Mouse (Mus musculus): ENCODE measurements around the gene Tns2. TPM values are rescaled to one million over a fixed set of nuclear protein-coding genes. Genes with fewer than 3 reads are reported as not detected.

Gene Tns2
- total RNA-seq, 2 experiments from 2014 or later = 119 to 121 TPM

DNA sequence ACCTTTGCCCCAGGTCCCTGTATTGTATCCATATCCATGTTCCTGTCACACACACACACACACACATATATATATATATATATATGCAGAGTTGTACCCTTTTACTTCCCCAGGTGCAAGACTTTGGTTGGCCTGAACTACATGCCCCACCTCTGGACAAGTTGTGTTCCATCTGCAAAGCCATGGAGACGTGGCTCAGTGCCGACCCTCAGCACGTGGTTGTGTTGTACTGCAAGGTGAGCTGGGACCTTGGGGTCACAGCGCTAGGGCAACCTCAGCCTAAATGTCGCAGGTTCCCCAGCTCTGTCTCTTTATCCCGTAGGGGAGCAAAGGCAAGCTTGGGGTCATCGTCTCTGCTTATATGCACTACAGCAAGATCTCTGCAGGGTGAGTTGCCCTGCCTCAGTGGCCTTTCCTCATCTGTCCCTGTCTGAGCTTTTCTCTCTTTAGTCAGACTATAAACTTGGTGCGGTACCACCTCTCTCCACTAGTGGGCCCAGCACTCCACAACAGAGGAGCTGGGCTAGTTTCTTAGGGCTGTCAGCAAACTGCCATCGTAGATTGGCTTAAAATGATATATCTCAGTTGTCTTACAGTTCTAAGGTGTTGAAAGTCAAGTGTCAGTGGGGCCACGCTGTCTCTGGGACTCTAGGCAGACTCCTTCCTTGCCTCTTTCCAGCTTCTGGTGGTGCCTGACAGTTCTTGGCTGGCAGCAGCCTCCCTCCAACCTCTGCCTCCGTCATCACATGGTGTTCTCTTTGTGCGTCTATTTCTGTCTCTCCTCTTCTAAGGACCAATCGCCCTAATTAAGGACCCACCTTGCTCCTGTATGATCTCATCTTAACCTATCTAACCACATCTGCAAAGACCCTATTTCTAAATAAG lies 7.7 kb downstream of the Tns2 start:
- intact Hi-C loops (cut with DNase I) = loop anchor here (5.0 kb wide), 1 partner anchor 39 kb away; no protein-coding TSS in a partner anchor
- peak; percentile 60 to 78 for DNase-seq

- intact Hi-C loops (cut with DNase I) = loop anchor here (5.0 kb wide), 1 partner anchor 38 kb away; no protein-coding TSS in a partner anchor
- DNase-seq = peak; percentile 80 to 86
These were observed 8.7 kb downstream of the Tns2 start for GRCm38 (mm10) chr15:102108651-102109525.

DNA sequence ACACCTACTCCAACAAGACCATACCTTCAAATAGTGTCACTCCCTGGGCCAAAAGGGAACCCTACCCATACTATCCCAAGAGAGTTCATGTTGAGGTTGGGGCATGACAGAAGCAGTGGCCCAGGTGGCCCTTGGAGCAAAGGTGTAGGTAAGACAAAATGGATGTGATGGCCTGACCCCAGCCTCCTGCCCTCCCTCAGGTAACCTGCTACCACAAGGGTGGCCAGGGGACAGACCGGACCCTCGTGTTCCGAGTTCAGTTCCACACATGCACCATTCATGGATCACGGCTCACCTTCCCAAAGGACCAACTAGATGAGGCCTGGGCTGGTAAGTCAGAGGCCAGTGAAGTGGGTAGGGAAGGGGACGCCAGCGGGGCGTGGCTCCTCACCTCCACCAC lies 10.1 kb downstream of the Tns2 start:
- intact Hi-C loops (cut with DNase I) = no loop called here
- DNase-seq = no peak

GRCm38 (mm10) chr15:102110701-102111494 lies 10.7 kb downstream of the Tns2 start:
- DNase-seq = no peak
- intact Hi-C loops (cut with DNase I) = no loop called here

- no peak for DNase-seq
- intact Hi-C loops (cut with DNase I) = no loop called here
These were observed 11.2 kb downstream of the Tns2 start for GRCm38 (mm10) chr15:102111495-102111829.

GRCm38 (mm10) chr15:102112181-102112580 lies 12.0 kb downstream of the Tns2 start:
- no peak for DNase-seq
- intact Hi-C loops (cut with DNase I) = no loop called here

DNA sequence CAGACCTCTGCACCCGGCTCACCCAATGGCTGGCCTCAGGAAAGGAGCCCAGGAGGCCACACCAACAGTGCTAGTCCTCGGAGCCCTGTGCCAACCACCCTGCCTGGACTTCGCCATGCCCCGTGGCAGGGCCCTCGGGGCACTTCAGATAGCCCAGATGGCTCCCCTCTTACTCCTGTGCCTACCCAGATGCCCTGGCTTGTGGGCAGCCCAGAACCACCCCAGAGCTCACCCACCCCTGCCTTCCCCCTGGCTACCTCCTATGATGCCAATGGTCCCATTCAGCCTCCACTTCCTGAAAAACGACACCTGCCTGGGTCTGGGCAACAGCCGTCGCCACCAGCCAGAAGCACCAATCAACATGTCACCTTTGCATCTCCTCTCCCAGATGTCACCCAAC lies 12.6 kb downstream of the Tns2 start:
- DNase-seq = no peak
- intact Hi-C loops (cut with DNase I) = no loop called here

DNA sequence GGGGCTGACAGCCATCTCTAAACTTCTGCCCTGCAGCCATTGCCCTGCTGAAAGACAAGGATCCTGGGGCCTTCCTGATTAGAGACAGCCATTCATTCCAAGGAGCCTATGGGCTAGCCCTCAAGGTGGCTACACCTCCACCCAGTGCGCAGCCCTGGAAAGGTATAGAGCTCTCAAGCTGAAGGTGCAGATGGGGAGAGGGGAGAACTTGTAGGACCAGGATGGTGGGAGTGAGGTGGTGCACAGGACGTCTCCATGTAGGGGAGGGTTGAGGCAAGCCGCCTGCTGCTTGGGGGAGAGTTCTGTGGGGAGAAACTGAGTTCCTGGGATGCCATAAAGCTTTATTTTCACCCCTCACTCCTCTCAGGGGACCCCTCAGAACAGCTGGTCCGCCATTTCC lies 13.5 kb downstream of the Tns2 start:
- DNase-seq = no peak
- intact Hi-C loops (cut with DNase I) = no loop called here

- DNase-seq = no peak
- intact Hi-C loops (cut with DNase I) = loop anchor here (5.0 kb wide), 1 partner anchor 103 kb away; no protein-coding TSS in a partner anchor
These were observed 14.5 kb downstream of the Tns2 start for GRCm38 (mm10) chr15:102114651-102115260.

GRCm38 (mm10) chr15:102115731-102116231 lies 15.6 kb downstream of the Tns2 start:
- intact Hi-C loops (cut with DNase I) = loop anchor here (2.0 to 5.0 kb wide), 2 partner anchors 31 to 102 kb away; no protein-coding TSS in a partner anchor
- no peak for DNase-seq

DNA sequence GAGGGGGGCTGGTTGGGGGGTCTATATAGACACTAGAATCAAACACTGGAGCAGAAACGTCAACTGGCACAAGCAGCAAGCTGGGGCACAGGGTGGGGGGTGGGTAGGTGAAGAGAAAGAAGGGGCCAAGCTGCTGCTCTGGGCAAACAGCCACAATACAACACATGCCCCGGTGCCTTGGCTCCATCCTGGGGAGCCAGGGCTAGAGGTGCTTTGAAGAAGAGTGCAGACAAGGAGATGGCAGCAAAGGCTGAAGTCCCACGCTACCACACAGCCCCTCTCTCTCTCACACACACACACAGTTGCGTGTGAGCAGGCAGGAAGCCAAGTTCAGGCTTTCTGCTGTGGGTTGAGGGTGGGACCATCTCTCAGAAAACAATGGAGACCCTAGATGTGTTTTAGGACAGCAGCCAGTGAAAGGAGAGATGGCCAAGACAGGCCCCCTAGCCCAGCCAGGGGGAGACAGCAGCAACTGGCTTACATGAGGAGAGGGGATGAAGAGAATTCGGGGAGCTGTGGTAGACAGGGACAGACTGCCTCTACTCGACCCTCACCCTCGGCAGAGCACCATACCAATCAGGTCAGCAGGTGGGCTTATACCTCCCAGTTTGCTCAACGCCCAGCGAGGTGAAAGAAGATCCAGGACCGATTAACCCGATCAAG lies 16.7 kb downstream of the Tns2 start:
- intact Hi-C loops (cut with DNase I) = loop anchor here (2.0 to 5.0 kb wide), 2 partner anchors 30 to 100 kb away; no protein-coding TSS in a partner anchor
- no peak for DNase-seq

- intact Hi-C loops (cut with DNase I) = loop anchor here (2.0 to 5.0 kb wide), 2 partner anchors 29 to 100 kb away; no protein-coding TSS in a partner anchor
- DNase-seq = peak; percentile 54 to 67
These were observed 17.5 kb downstream of the Tns2 start for GRCm38 (mm10) chr15:102117461-102118443.

DNA sequence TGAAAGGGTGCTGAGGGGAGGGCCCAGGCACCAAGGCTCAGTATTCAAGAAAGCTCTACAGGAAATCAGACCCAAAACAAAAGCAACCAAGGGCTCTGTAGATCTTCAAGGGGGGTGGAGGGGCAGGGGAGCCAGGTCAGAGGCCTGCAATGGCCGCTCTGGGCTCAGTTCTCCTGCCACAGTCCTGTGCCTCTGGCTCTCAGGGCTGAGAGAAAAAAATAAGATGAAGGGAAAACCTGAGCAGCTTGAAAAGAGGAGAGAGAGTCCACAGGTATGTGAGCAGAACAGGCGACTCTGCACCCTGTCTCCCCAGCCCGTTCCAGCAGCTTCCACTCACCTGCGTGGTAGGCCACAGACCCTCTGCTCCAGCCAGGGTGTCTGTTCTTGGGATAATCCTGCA lies 18.4 kb downstream of the Tns2 start:
- intact Hi-C loops (cut with DNase I) = loop anchor here (5.0 kb wide), 1 partner anchor 99 kb away; no protein-coding TSS in a partner anchor

GRCm38 (mm10) chr15:102119121-102119830 lies 19.1 kb downstream of the Tns2 start:
- DNase-seq = no peak
- intact Hi-C loops (cut with DNase I) = loop anchor here (5.0 kb wide), 1 partner anchor 98 kb away; no protein-coding TSS in a partner anchor

More for the DNA sequence above, 18.4 kb downstream of the Tns2 start:
- DNase-seq = no peak

DNA sequence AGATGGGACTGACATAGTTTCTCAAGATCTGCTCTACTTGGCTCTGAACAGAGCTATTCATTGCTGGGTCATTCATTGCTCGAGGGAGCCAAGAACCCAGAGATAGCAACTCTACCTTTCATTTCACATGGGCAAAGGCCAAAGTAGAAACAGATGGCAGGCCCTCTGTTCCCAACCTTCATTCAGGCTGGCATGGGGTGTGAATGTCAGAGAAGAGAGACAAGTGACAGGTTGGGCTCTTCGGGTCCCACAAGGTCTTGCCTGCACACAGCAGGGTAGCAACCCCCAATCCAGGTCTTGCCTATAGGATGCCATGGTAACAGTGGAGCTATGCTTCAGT lies 19.6 kb downstream of the Tns2 start:
- no peak for DNase-seq
- intact Hi-C loops (cut with DNase I) = loop anchor here (5.0 kb wide), 1 partner anchor 98 kb away; no protein-coding TSS in a partner anchor

GRCm38 (mm10) chr15:102120530-102120929 lies 20.3 kb downstream of the Tns2 start:
- DNase-seq = peak in 1 of 2 experiments; percentile 51
- intact Hi-C loops (cut with DNase I) = no loop called here

- intact Hi-C loops (cut with DNase I) = no loop called here
These were observed 26.1 kb downstream of the Tns2 start for GRCm38 (mm10) chr15:102126303-102126702.

More at GRCm38 (mm10) chr15:102126303-102126702, 26.1 kb downstream of the Tns2 start:
- DNase-seq = peak; percentile 74

Measured in heart, postnatal 14 days (tissue).